Comparison of ENCODE assay signal across 25 mouse cellular contexts in the genomic region with DNA sequence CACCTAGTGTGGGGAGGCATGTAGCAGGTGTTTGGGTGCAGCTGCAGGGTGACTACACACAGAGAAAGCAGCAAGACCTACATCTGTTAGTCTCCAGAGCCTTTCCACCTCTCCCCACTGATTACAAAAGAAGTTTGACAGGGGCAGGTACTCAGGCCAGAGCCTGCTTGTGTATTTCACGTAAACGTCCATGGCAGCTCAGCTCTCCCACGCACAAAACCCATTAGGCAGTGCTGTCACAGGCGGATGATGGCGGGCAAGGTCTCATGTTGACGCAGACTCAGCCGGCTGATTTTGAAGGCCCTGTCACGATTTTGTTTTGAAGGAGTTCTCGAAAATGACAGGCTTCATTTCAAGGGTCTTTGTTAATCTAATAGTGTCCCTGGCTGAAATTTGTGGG. TPM values are rescaled to one million over a fixed set of nuclear protein-coding genes. Genes with fewer than 3 reads are reported as not detected.
A peak's percentile ranks its signal among the peaks of the same experiment; 100 is the strongest.
DNase-seq lines count a peak whose midpoint lies in the region; ATAC-seq and TF ChIP-seq lines count a peak whose summit lies in the region.
"Had no signal": no experiment of that assay in that cellular context is flagged by ENCODE, and none has a peak within 500 bp of the region (broad histone marks: within the 10 kb centered on the region; RNA-seq: fewer than 3 reads in every experiment).

No protein-coding gene starts in this region.

- H3K4me2 ChIP-seq in forebrain, embryonic 13.5 days = no peak overlapping the region
- no peak overlapping the region for H3K4me2 ChIP-seq in forebrain, embryonic 16.5 days (ENCODE audit: low read length)
- no peak overlapping the region for H3K4me2 ChIP-seq in kidney, postnatal 0 days (ENCODE audit: low read length)
- H3K4me2 ChIP-seq in kidney, embryonic 14.5 days (replicated peaks; ENCODE audit: low read depth, low read length) = no peak overlapping the region
- no peak overlapping the region for H3K4me2 ChIP-seq in midbrain, embryonic 16.5 days (ENCODE audit: low read length)
- H3K4me2 ChIP-seq: embryonic facial prominence, embryonic 12.5 days; heart, embryonic 11.5 days; limb, embryonic 13.5 days; liver, embryonic 11.5 days; lung, embryonic 15.5 days; midbrain, embryonic 12.5 days had no signal

- 56% methylated on average over 9 of the region's 9 CpGs for WGBS in forebrain, embryonic 13.5 days
- WGBS in forebrain, embryonic 16.5 days = 60% methylated on average over 9 of the region's 9 CpGs
- WGBS in kidney, postnatal 0 days = 44% methylated on average over 9 of the region's 9 CpGs
- WGBS in kidney, embryonic 14.5 days = 38% methylated on average over 9 of the region's 9 CpGs
- WGBS in midbrain, embryonic 16.5 days = 55% methylated on average over 9 of the region's 9 CpGs

- H3K9ac ChIP-seq in forebrain, embryonic 13.5 days = no peak overlapping the region
- no peak overlapping the region for H3K9ac ChIP-seq in forebrain, embryonic 16.5 days (replicated peaks; ENCODE audit: low read depth, low read length)
- H3K9ac ChIP-seq in kidney, postnatal 0 days (ENCODE audit: low read depth, low read length) = no peak overlapping the region
- H3K9ac ChIP-seq in kidney, embryonic 14.5 days (ENCODE audit: low read depth, low read length) = no peak overlapping the region
- 0 out of 2 replicates have a peak overlapping the region, but pooled peaks have one; percentile 3 for H3K9ac ChIP-seq in midbrain, embryonic 16.5 days (ENCODE audit: low read depth, low read length)
- H3K9ac ChIP-seq: embryonic facial prominence, embryonic 12.5 days; limb, embryonic 13.5 days; lung, embryonic 15.5 days; midbrain, embryonic 12.5 days had no signal

- no peak for TF ChIP-seq CTCF in kidney, postnatal 0 days (IDR thresholded peaks at IDR 0.05; ENCODE audit: low read depth)

- H3K9me3 ChIP-seq in forebrain, embryonic 13.5 days (replicated peaks) = no peaks in the 10 kb centered on the region
- H3K9me3 ChIP-seq in forebrain, embryonic 16.5 days (ENCODE audit: control insufficient read depth, low read length) = no peaks in the 10 kb centered on the region
- no peaks in the 10 kb centered on the region for H3K9me3 ChIP-seq in kidney, postnatal 0 days (replicated peaks; ENCODE audit: low read length)
- no peaks in the 10 kb centered on the region for H3K9me3 ChIP-seq in kidney, embryonic 14.5 days (ENCODE audit: control insufficient read depth, low read length)
- H3K9me3 ChIP-seq in midbrain, embryonic 16.5 days (replicated peaks; ENCODE audit: control insufficient read depth, low read length, poor library complexity, severe bottlenecking) = no peaks in the 10 kb centered on the region
- H3K9me3 ChIP-seq: embryonic facial prominence, embryonic 12.5 days; forebrain, embryonic 10.5 days; G1E; limb, embryonic 13.5 days; lung, embryonic 15.5 days; midbrain, embryonic 12.5 days had no signal

- H3K4me3 ChIP-seq in forebrain, embryonic 13.5 days = no peak overlapping the region
- H3K4me3 ChIP-seq in forebrain, embryonic 16.5 days (replicated peaks; ENCODE audit: low read length) = no peak overlapping the region
- H3K4me3 ChIP-seq in kidney, postnatal 0 days (replicated peaks; ENCODE audit: low read depth, low read length) = no peak overlapping the region
- no peak overlapping the region for H3K4me3 ChIP-seq in kidney, embryonic 14.5 days (ENCODE audit: low read length)
- no peak overlapping the region for H3K4me3 ChIP-seq in midbrain, embryonic 16.5 days (ENCODE audit: low read depth, low read length)
- H3K4me3 ChIP-seq: embryonic facial prominence, embryonic 12.5 days; forebrain, embryonic 10.5 days; limb, embryonic 13.5 days; lung, embryonic 15.5 days; midbrain, embryonic 12.5 days; myocyte had no signal

- ATAC-seq in forebrain, embryonic 13.5 days = no peak
- ATAC-seq in forebrain, embryonic 16.5 days = no peak
- no peak for ATAC-seq in kidney, postnatal 0 days (replicated peaks; ENCODE audit: low FRiP score, low read depth)
- no peak for ATAC-seq in kidney, embryonic 14.5 days (ENCODE audit: low FRiP score, low TSS enrichment)
- ATAC-seq in midbrain, embryonic 16.5 days = no peak
- ATAC-seq: inflammation-experienced regulatory T-cells, adult 6 months had no signal

- peaks cover 20% of the 10 kb centered on the region for H3K4me1 ChIP-seq in forebrain, embryonic 13.5 days
- 0 out of 2 replicates have a peak, but pooled peaks cover 3% of the 10 kb centered on the region for H3K4me1 ChIP-seq in forebrain, embryonic 16.5 days (replicated peaks; ENCODE audit: control insufficient read depth, insufficient read depth, low read length)
- H3K4me1 ChIP-seq in kidney, postnatal 0 days (replicated peaks; ENCODE audit: insufficient read depth, low read length) = no peaks in the 10 kb centered on the region
- H3K4me1 ChIP-seq in kidney, embryonic 14.5 days (ENCODE audit: control insufficient read depth, insufficient read depth, low read length) = no peaks in the 10 kb centered on the region
- H3K4me1 ChIP-seq in midbrain, embryonic 16.5 days (ENCODE audit: control insufficient read depth, insufficient read depth, low read length) = peaks cover 5% of the 10 kb centered on the region; the same call in 1 of the 2 replicates
- H3K4me1 ChIP-seq: embryonic facial prominence, embryonic 12.5 days; forebrain, embryonic 10.5 days; lung, embryonic 15.5 days had no signal

- peak overlapping the region; percentile 4; the same call in 1 of the 2 replicates for H3K27ac ChIP-seq in forebrain, embryonic 13.5 days
- H3K27ac ChIP-seq in forebrain, embryonic 16.5 days (ENCODE audit: low read length) = no peak overlapping the region
- H3K27ac ChIP-seq in kidney, postnatal 0 days = no peak overlapping the region
- no peak overlapping the region for H3K27ac ChIP-seq in kidney, embryonic 14.5 days (ENCODE audit: low read depth, low read length)
- peak overlapping the region; percentile 5 for H3K27ac ChIP-seq in midbrain, embryonic 16.5 days (ENCODE audit: low read length)
- H3K27ac ChIP-seq: embryonic facial prominence, embryonic 12.5 days; forebrain, embryonic 10.5 days; limb, embryonic 13.5 days; lung, embryonic 15.5 days; midbrain, embryonic 12.5 days had no signal

- no peaks in the 10 kb centered on the region for H3K27me3 ChIP-seq in forebrain, embryonic 13.5 days
- no peaks in the 10 kb centered on the region for H3K27me3 ChIP-seq in forebrain, embryonic 16.5 days (replicated peaks; ENCODE audit: control insufficient read depth, insufficient read depth, low read length)
- no peaks in the 10 kb centered on the region for H3K27me3 ChIP-seq in kidney, postnatal 0 days (ENCODE audit: insufficient read depth, low read length)
- no peaks in the 10 kb centered on the region for H3K27me3 ChIP-seq in kidney, embryonic 14.5 days (ENCODE audit: control insufficient read depth, insufficient read depth, low read length)
- H3K27me3 ChIP-seq in midbrain, embryonic 16.5 days (ENCODE audit: control insufficient read depth, insufficient read depth, low read depth, low read length) = no peaks in the 10 kb centered on the region; the same call in 1 of the 2 replicates
- H3K27me3 ChIP-seq: embryonic facial prominence, embryonic 12.5 days; limb, embryonic 13.5 days; lung, embryonic 15.5 days; midbrain, embryonic 12.5 days had no signal

- DNase-seq in kidney, postnatal 0 days (ENCODE audit: low spot score) = peak; percentile 14
- peak; percentile 48 for DNase-seq in thymus, postnatal 0 days (ENCODE audit: low spot score)
- DNase-seq in thymus, postnatal 36 days = no peak
- DNase-seq: adrenal gland, adult 8-10 months; cerebellum, adult 8-10 months; cerebellum, postnatal 25 days; gastrocnemius, postnatal 25 days; heart, adult 11 months; heart, postnatal 4 days; kidney, adult 11 months; thymus, adult 2 months had no signal

- no peaks in the 10 kb centered on the region for H3K36me3 ChIP-seq in forebrain, embryonic 13.5 days (ENCODE audit: poor library complexity, severe bottlenecking)
- no peaks in the 10 kb centered on the region for H3K36me3 ChIP-seq in forebrain, embryonic 16.5 days (ENCODE audit: control insufficient read depth, insufficient read depth)
- no peaks in the 10 kb centered on the region for H3K36me3 ChIP-seq in kidney, postnatal 0 days (ENCODE audit: insufficient read depth, low read length)
- H3K36me3 ChIP-seq in kidney, embryonic 14.5 days (ENCODE audit: control insufficient read depth, insufficient read depth, low read length) = no peaks in the 10 kb centered on the region
- H3K36me3 ChIP-seq in midbrain, embryonic 16.5 days (ENCODE audit: control insufficient read depth, insufficient read depth, low read length) = no peaks in the 10 kb centered on the region
- H3K36me3 ChIP-seq: embryonic facial prominence, embryonic 12.5 days; forebrain, embryonic 10.5 days; limb, embryonic 13.5 days; lung, embryonic 15.5 days; midbrain, embryonic 12.5 days had no signal

RNA-seq across cellular contexts. Expression of gene Wars, which starts 45.3 kb away (rescaled TPM):
- 103 and 111 TPM in 2 replicates for polyA plus RNA-seq in forebrain, embryonic 13.5 days (2015; fragmentation: Nextera tagmentation; extraction: Ambion mirVana)
- 113 and 114 TPM in 2 replicates for polyA plus RNA-seq in forebrain, embryonic 16.5 days (2015; fragmentation: Nextera tagmentation; extraction: Ambion mirVana)
- 67.3 and 72.7 TPM in 2 replicates for polyA plus RNA-seq in kidney, postnatal 0 days (2015; fragmentation: Nextera tagmentation; extraction: Ambion mirVana)
- polyA plus RNA-seq in kidney, embryonic 14.5 days (2014; fragmentation: Nextera tagmentation; extraction: Ambion mirVana) = 62.4 and 107 TPM in 2 replicates
- polyA plus RNA-seq in thymus, postnatal 0 days (2015; fragmentation: Nextera tagmentation; extraction: Ambion mirVana) = 59.5 and 64.1 TPM in 2 replicates
- polyA plus RNA-seq in midbrain, embryonic 16.5 days (2015; fragmentation: Nextera tagmentation; extraction: Ambion mirVana) = 105 and 109 TPM in 2 replicates

RNA-seq across cellular contexts. Expression of gene Wdr25, which starts 45.9 kb away (rescaled TPM):
- polyA plus RNA-seq in forebrain, embryonic 13.5 days (2015; fragmentation: Nextera tagmentation; extraction: Ambion mirVana) = 9.9 and 10.4 TPM in 2 replicates
- polyA plus RNA-seq in forebrain, embryonic 16.5 days (2015; fragmentation: Nextera tagmentation; extraction: Ambion mirVana) = 8.6 and 9.1 TPM in 2 replicates
- polyA plus RNA-seq in kidney, postnatal 0 days (2015; fragmentation: Nextera tagmentation; extraction: Ambion mirVana) = 5.3 and 6.6 TPM in 2 replicates
- polyA plus RNA-seq in kidney, embryonic 14.5 days (2014; fragmentation: Nextera tagmentation; extraction: Ambion mirVana) = 3.4 and 6.0 TPM in 2 replicates
- 8.1 and 9.1 TPM in 2 replicates for polyA plus RNA-seq in thymus, postnatal 0 days (2015; fragmentation: Nextera tagmentation; extraction: Ambion mirVana)
- 4.9 and 6.3 TPM in 2 replicates for polyA plus RNA-seq in midbrain, embryonic 16.5 days (2015; fragmentation: Nextera tagmentation; extraction: Ambion mirVana)

Comparison
In these comparisons a context has a peak if more than half of its experiments do, and no peak if none do; other contexts are left out.
1. H3K27ac ChIP-seq: peak in forebrain, embryonic 13.5 days (single experiment) and midbrain, embryonic 16.5 days (single experiment); none in forebrain, embryonic 16.5 days (single experiment), kidney, postnatal 0 days (single experiment) and kidney, embryonic 14.5 days (single experiment).
2. DNase-seq: peak in kidney, postnatal 0 days (single experiment) and thymus, postnatal 0 days (single experiment); none in thymus, postnatal 36 days (0 of 2).